Comparison of ENCODE assay signal across 9 mouse cellular contexts in the genomic region with DNA sequence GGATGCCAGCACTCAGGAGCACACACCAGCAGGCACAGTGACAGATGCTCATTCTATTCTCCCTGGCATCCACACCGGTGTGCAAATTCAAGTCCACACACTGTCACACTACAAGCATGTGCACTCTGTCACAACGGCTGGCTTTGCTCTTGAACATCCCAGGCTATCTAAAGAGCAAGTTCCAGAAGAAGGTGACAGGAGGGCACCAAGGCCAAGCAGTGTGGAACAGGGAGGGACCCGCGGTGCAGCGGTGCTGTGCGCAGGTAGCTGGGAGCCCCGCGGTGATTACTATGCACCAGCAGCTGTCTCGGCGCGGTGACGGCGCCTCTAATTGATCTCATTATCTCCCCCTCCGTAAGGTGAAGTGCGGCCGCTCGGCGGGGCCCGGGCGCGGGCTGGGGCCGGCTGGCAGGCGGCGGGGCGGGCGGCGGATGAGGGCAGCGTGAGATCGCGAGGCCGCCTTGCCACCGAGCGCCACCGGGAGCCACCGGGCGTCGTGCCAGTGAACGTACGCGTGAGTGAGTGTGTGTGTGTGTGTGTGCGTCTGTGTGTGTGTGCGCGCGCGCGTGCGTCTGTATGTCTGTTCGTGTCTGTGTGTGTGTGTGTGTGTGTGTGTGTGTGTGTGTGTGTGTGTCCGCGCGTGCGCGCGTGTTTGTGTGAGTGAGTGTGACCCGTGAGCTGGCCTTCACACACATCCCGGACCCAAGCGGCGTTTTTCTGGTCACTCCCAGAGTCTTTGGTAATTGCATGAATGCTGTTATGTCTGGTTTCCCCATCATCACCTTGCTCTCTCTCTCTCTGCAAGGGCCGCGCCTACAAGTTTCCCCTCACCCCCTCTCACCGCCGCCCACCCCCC.
DNase-seq lines count a peak whose midpoint lies in the region; ATAC-seq lines count a peak whose summit lies in the region.
"Had no signal": no experiment of that assay in that cellular context is flagged by ENCODE, and none has a peak within 500 bp of the region (broad histone marks: within the 10 kb centered on the region; RNA-seq: fewer than 3 reads in every experiment).

No protein-coding gene starts in this region.

- ATAC-seq in hindbrain, embryonic 13.5 days (ENCODE audit: low FRiP score) = peak; percentile 73

- 1% methylated on average over 43 of the region's 62 CpGs for WGBS in hindbrain, embryonic 13.5 days

- no peaks in the 10 kb centered on the region for H3K36me3 ChIP-seq in hindbrain, embryonic 13.5 days
- H3K36me3 ChIP-seq: G1E had no signal

- DNase-seq in Muller cell, postnatal 12 days (ENCODE audit: inconsistent ontology term) = peak; percentile 85
- DNase-seq in cerebellum, adult 9-11 months = peak; percentile 89
- peak; percentile 51 to 67 for DNase-seq in frontal cortex, postnatal 10 days (ENCODE audit: low spot score in 2 of 2)
- DNase-seq in left cerebral cortex, adult 11 months (ENCODE audit: low spot score) = peak; percentile 57
- peak; percentile 65 for DNase-seq in lung, postnatal 14 days
- DNase-seq in retina, postnatal 1 day = peak; percentile 93
- DNase-seq in spleen, adult 12 weeks (ENCODE audit: low spot score) = no peak

- peaks cover 53% of the 10 kb centered on the region for H3K4me1 ChIP-seq in hindbrain, embryonic 13.5 days (replicated peaks)

- H3K4me3 ChIP-seq in hindbrain, embryonic 13.5 days = peak overlapping the region; percentile 48

- H3K27ac ChIP-seq in hindbrain, embryonic 13.5 days = peak overlapping the region; percentile 93

- no peaks in the 10 kb centered on the region for H3K27me3 ChIP-seq in hindbrain, embryonic 13.5 days

- H3K4me2 ChIP-seq in hindbrain, embryonic 13.5 days = peak overlapping the region; percentile 75

- H3K9me3 ChIP-seq in hindbrain, embryonic 13.5 days = no peaks in the 10 kb centered on the region

- H3K9ac ChIP-seq in hindbrain, embryonic 13.5 days = peak overlapping the region; percentile 76
